Mouse (Mus musculus) midbrain, embryonic 11.5 days (tissue): ENCODE measurements at regions not wholly inside any gene's neighbourhood (a gene's known extent, or its start where the extent isn't known, plus 50 kb on each side); places are given as distances from the start of the nearest gene placed in this dataset.

ENCODE experiments used
- ATAC-seq: fragments of 200-750 bp; cut with Nextera tagmentation; 2 replicates; pipeline ENCODE4 v1.8.0; 2017; ENCODE audit warnings: moderate TSS enrichment, moderate library complexity; ENCODE audit not compliant: low FRiP score
- DNase-seq: peaks from one replicate; pipeline ENCODE4 v3.0.0; 2015; ENCODE audit warnings: low spot score; ENCODE audit errors: missing footprints
- H3K27ac ChIP-seq: fragments of 300-500 bp; sonication (generic); 2 replicates; pipeline ENCODE4 v1.5.1; 2014; ENCODE audit warnings: low read depth, low read length
- H3K27me3 ChIP-seq: fragments of 300-500 bp; sonication (generic); 2 replicates; pipeline ENCODE4 v1.6.1; 2014; ENCODE audit warnings: mild to moderate bottlenecking, low read length, moderate library complexity, mixed read lengths; ENCODE audit not compliant: control insufficient read depth, insufficient read depth
- H3K36me3 ChIP-seq: fragments of 300-500 bp; sonication (generic); 2 replicates; pipeline ENCODE4 v1.6.1; 2014; ENCODE audit warnings: mild to moderate bottlenecking, low read length, moderate library complexity, mixed read lengths; ENCODE audit not compliant: control insufficient read depth, insufficient read depth
- H3K4me1 ChIP-seq: fragments of 300-500 bp; sonication (generic); 2 replicates; pipeline ENCODE4 v1.6.1; 2014; ENCODE audit warnings: low read length; ENCODE audit not compliant: control insufficient read depth, insufficient read depth
- H3K4me2 ChIP-seq: fragments of 300-500 bp; sonication (generic); 2 replicates; pipeline ENCODE4 v1.6.1; 2014; ENCODE audit warnings: mild to moderate bottlenecking, moderate library complexity
- H3K4me3 ChIP-seq: fragments of 300-500 bp; sonication (generic); 2 replicates; pipeline ENCODE4 v1.5.1; 2014; ENCODE audit warnings: low read depth, low read length
- H3K9ac ChIP-seq: fragments of 300-500 bp; sonication (generic); 2 replicates; pipeline ENCODE4 v1.6.1; 2014; ENCODE audit warnings: low read length
- H3K9me3 ChIP-seq: fragments of 300-500 bp; sonication (generic); 2 replicates; pipeline ENCODE4 v1.6.1; 2016; ENCODE audit warnings: low read length; ENCODE audit not compliant: control insufficient read depth
- WGBS: fragments of 180-500 bp; shearing (Covaris S2); extraction: QIAGEN DNeasy Blood & Tissue Kit; methylation state at CpG from one replicate; pipeline ENCODE4 v1.1.7; 2014; 5-methylcytosine and 5-hydroxymethylcytosine counted together

GRCm38 (mm10) chr8:92219181-92219890 lies 138.1 kb upstream of the Irx5 start:
- WGBS, result 79% methylated on average over 9 of the region's 9 CpGs
- Histone ChIP-seq H3K4me3 (no peak overlapping the region), H3K36me3 (no peaks in the 10 kb centered on the region), H3K27ac (no peak overlapping the region), H3K9me3 (no peaks in the 10 kb centered on the region), H3K4me1 (peaks cover 5% of the 10 kb centered on the region), H3K27me3 (no peaks in the 10 kb centered on the region), H3K9ac (no peak overlapping the region), H3K4me2 (no peak overlapping the region)
- peak; percentile 33 for DNase-seq
- ATAC-seq, result no peak

DNA sequence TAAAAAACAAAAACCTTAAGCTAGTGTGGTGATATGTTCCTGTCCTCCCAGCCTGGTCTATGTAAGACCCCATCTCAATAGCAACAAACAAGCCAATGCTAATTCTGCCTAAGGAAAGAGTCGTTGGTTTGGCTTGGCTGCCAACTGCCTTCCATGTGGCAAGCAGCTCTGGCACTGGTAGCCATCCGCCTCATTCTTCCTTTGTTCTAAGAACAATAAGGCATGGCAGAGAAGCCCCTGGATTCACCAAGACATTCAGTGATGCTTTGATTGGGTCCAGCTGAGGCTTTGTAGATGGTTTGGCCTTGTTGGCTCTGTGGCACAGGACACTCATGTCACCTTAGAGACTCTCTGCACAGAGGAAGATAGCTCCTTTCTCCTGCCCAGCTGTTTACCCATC lies 139.9 kb upstream of the Irx5 start:
- ATAC-seq (no peak), DNase-seq (peak; percentile 71)
- H3K27me3 ChIP-seq, result no peaks in the 10 kb centered on the region
- 77% methylated on average over 2 of the region's 2 CpGs for WGBS
- H3K4me3 ChIP-seq, result no peak overlapping the region
- H3K4me2 ChIP-seq, result no peak overlapping the region
- no peak overlapping the region for H3K9ac ChIP-seq
- H3K9me3 ChIP-seq, result no peaks in the 10 kb centered on the region
- no peak overlapping the region for H3K27ac ChIP-seq
- no peaks in the 10 kb centered on the region for H3K36me3 ChIP-seq
- peaks cover 5% of the 10 kb centered on the region for H3K4me1 ChIP-seq

GRCm38 (mm10) chr8:92216176-92216575 lies 141.2 kb upstream of the Irx5 start:
- Histone ChIP-seq H3K27me3 (no peaks in the 10 kb centered on the region), H3K4me1 (peaks cover 5% of the 10 kb centered on the region), H3K4me2 (no peak overlapping the region), H3K27ac (no peak overlapping the region; the same call in 1 of the 2 replicates), H3K9ac (no peak overlapping the region), H3K36me3 (no peaks in the 10 kb centered on the region), H3K4me3 (no peak overlapping the region), H3K9me3 (no peaks in the 10 kb centered on the region)
- DNase-seq (no peak), ATAC-seq (no peak)
- 1% methylated on average over 5 of the region's 5 CpGs for WGBS

- DNase-seq (peak; percentile 70), ATAC-seq (no peak)
- 91% methylated on average over 14 of the region's 14 CpGs for WGBS
- no peaks in the 10 kb centered on the region for H3K9me3 ChIP-seq
- no peak overlapping the region for H3K27ac ChIP-seq
- H3K36me3 ChIP-seq, result no peaks in the 10 kb centered on the region
- peaks cover 5% of the 10 kb centered on the region for H3K4me1 ChIP-seq
- H3K4me2 ChIP-seq, result no peak overlapping the region
- H3K4me3 ChIP-seq, result no peak overlapping the region
- no peaks in the 10 kb centered on the region for H3K27me3 ChIP-seq
- H3K9ac ChIP-seq, result no peak overlapping the region
These were observed 144.5 kb upstream of the Irx5 start for GRCm38 (mm10) chr8:92212786-92213535.

- ATAC-seq (no peak), DNase-seq (peak; percentile 53)
- Histone ChIP-seq H3K4me1 (no peaks in the 10 kb centered on the region), H3K4me3 (no peak overlapping the region), H3K9ac (no peak overlapping the region), H3K9me3 (no peaks in the 10 kb centered on the region), H3K36me3 (no peaks in the 10 kb centered on the region), H3K27me3 (no peaks in the 10 kb centered on the region), H3K4me2 (no peak overlapping the region), H3K27ac (no peak overlapping the region)
- 74% methylated on average over 5 of the region's 5 CpGs for WGBS
These were observed 148.3 kb upstream of the Irx5 start for GRCm38 (mm10) chr8:92209081-92209480.

- Histone ChIP-seq H3K36me3 (no peaks in the 10 kb centered on the region), H3K9me3 (no peaks in the 10 kb centered on the region), H3K4me3 (no peak overlapping the region), H3K9ac (no peak overlapping the region), H3K4me1 (no peaks in the 10 kb centered on the region), H3K4me2 (no peak overlapping the region), H3K27me3 (no peaks in the 10 kb centered on the region), H3K27ac (no peak overlapping the region)
- no peak for ATAC-seq
- 95% methylated on average over 8 of the region's 8 CpGs for WGBS
- DNase-seq, result no peak
These were observed 161.8 kb upstream of the Irx5 start for GRCm38 (mm10) chr8:92195635-92196034.

GRCm38 (mm10) chr8:92194065-92194464 lies 163.4 kb upstream of the Irx5 start:
- H3K4me1 ChIP-seq, result no peaks in the 10 kb centered on the region
- no peak overlapping the region for H3K4me2 ChIP-seq
- 62% methylated on average over 14 of the region's 14 CpGs for WGBS
- DNase-seq, result no peak
- H3K36me3 ChIP-seq, result no peaks in the 10 kb centered on the region
- no peak overlapping the region for H3K27ac ChIP-seq
- ATAC-seq, result no peak
- H3K9me3 ChIP-seq, result no peaks in the 10 kb centered on the region
- H3K9ac ChIP-seq, result no peak overlapping the region
- no peak overlapping the region for H3K4me3 ChIP-seq
- no peaks in the 10 kb centered on the region for H3K27me3 ChIP-seq

GRCm38 (mm10) chr8:92190261-92191025 lies 167.0 kb upstream of the Irx5 start:
- Histone ChIP-seq H3K4me3 (no peak overlapping the region), H3K9ac (no peak overlapping the region), H3K36me3 (no peaks in the 10 kb centered on the region), H3K27ac (no peak overlapping the region), H3K4me2 (no peak overlapping the region), H3K4me1 (no peaks in the 10 kb centered on the region), H3K9me3 (no peaks in the 10 kb centered on the region), H3K27me3 (no peaks in the 10 kb centered on the region)
- 94% methylated on average over 16 of the region's 16 CpGs for WGBS
- no peak for DNase-seq
- no peak for ATAC-seq

- no peak for ATAC-seq
These were observed 174.1 kb upstream of the Irx5 start for GRCm38 (mm10) chr8:92183331-92183730.

More at GRCm38 (mm10) chr8:92183331-92183730, 174.1 kb upstream of the Irx5 start:
- Histone ChIP-seq H3K4me1 (no peaks in the 10 kb centered on the region), H3K27ac (no peak overlapping the region), H3K36me3 (no peaks in the 10 kb centered on the region), H3K4me2 (no peak overlapping the region), H3K4me3 (no peak overlapping the region), H3K9ac (no peak overlapping the region), H3K9me3 (no peaks in the 10 kb centered on the region), H3K27me3 (no peaks in the 10 kb centered on the region)
- DNase-seq, result no peak
- WGBS, result 70% methylated on average over 1 of the region's 1 CpGs
